Mouse (Mus musculus): ENCODE results near the gene Cldn10. TPM values are rescaled to one million over a fixed set of nuclear protein-coding genes. Genes with fewer than 3 reads are reported as not detected.

Gene Cldn10
- total RNA-seq, 2 experiments from 2014 or later: 29.1 to 30.0 TPM

- no peak for DNase-seq (ENCODE audit: low spot score in 2 of 2)
Observed at GRCm38 (mm10) chr14:118907592-118907991, 119.9 kb downstream of the Cldn10 start.

GRCm38 (mm10) chr14:118909872-118910271 is 122.2 kb downstream of the Cldn10 start:
- DNase-seq (ENCODE audit: low spot score in 2 of 2): no peak

- DNase-seq (ENCODE audit: low spot score in 2 of 2): peak; percentile 81 to 83
Observed at GRCm38 (mm10) chr14:118910332-118911222, 122.9 kb downstream of the Cldn10 start.

- DNase-seq (ENCODE audit: low spot score in 2 of 2): no peak
Observed at GRCm38 (mm10) chr14:118911521-118911920, 123.8 kb downstream of the Cldn10 start.

GRCm38 (mm10) chr14:118913651-118914050 is 125.9 kb downstream of the Cldn10 start:
- DNase-seq (ENCODE audit: low spot score in 2 of 2): no peak

GRCm38 (mm10) chr14:118919025-118919424 is 131.3 kb downstream of the Cldn10 start:
- DNase-seq (ENCODE audit: low spot score in 2 of 2): no peak

- DNase-seq (ENCODE audit: low spot score in 2 of 2): no peak
Observed at GRCm38 (mm10) chr14:118920654-118921053, 132.9 kb downstream of the Cldn10 start.

- DNase-seq (ENCODE audit: low spot score in 2 of 2): no peak
Observed at GRCm38 (mm10) chr14:118922251-118922650, 134.5 kb downstream of the Cldn10 start.

- DNase-seq (ENCODE audit: low spot score in 2 of 2): no peak
Observed at GRCm38 (mm10) chr14:118922667-118923184, 135.0 kb downstream of the Cldn10 start.

Other genes starting within 250 kb of the Cldn10 start
- 1 to 10 TPM; 8.4 to 9.8 TPM for gene Abcc4, start 81.7 kb upstream of the Cldn10 start, total RNA-seq (2021)
- gene Dzip1, start 137.6 kb downstream of the Cldn10 start, total RNA-seq (2021): 100 to 1,000 TPM; 107 to 113 TPM
- 10 to 100 TPM; 38.8 to 44.4 TPM for gene Dnajc3, start 150.1 kb downstream of the Cldn10 start, total RNA-seq (2021)